Mouse (Mus musculus) layer of hippocampus, postnatal 36 days (tissue): ENCODE results near the gene Zg16. TPM values are rescaled to one million over a fixed set of nuclear protein-coding genes. Genes with fewer than 3 reads are reported as not detected.

Experiments used
- DNase-seq, 2 experiments: peaks; one replicate each; pipeline ENCODE4 v3.0.0; 2022
- total RNA-seq, 2 experiments: library from RNA; stranded (reverse); gene quantifications; 2 replicates each; pipeline ENCODE4 v1.2.3; 2021

The Zg16 gene
- total RNA-seq, 2 experiments from 2014 or later: not detected

DNA sequence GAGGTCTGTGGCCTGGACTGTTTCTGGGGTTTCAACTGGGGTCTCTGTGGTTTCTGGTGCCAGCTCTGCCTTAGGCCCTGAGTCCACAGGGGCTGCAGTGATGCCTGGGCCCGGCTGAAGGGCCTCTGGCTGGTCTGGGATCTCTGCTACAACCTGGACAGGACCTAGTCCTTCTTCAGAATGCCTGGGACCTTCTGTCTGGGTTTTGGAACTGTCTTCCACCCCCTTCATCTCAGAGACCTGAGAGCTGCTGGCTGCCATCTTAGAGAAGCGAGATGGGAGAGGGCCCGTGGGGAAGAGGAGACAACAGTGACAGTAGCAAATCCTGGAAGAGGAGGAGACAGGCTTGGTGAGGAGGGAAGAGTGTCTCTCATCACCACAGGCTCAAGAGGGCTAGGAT is 67.1 kb downstream of the Zg16 start:
- no peak for DNase-seq

- DNase-seq: no peak
Observed at GRCm38 (mm10) chr7:127019306-127019960, 67.7 kb downstream of the Zg16 start.

DNA sequence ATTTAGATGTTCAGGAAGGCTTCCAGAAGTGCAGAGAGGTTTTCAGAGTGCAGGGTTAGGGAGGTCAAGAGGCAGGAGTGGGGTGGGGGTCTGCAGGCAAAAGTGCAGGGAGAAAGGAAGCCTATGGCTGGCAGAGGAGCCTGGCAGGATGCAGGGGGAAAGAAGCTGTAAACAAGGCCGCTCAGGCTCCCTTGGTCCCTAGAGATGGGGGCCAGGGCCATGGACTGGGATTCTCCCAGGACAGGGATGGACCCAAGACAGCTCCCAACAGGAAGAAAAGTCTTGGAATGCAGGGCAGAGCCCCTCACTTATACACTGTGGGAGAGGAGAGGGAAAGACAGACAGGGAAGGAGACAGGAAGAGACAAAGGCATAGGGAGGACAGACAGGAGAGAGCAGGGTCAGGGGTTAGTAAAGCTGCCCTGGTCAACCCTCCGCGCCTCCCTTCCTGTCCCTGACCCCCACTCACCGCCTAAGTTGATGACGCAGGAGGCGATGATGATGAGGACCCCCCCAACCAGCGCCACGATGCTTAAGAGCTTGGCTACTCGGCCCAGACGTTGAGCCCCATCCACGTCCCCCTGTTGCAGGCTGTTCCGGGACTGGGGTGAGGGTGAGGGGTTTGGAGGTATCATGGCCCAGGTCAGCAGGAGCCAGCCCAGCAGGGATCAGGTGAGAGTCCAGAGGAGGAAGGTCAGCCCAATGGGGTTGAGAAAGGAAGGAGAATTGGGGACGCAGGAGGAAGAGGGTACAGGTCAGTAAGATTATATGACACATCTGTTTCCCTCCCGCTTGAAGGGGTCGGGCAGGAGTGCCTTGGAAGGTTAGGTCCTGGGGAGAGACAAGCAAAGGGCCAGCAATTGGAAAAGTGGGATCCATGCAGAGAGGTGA is 68.5 kb downstream of the Zg16 start:
- no peak for DNase-seq

DNA sequence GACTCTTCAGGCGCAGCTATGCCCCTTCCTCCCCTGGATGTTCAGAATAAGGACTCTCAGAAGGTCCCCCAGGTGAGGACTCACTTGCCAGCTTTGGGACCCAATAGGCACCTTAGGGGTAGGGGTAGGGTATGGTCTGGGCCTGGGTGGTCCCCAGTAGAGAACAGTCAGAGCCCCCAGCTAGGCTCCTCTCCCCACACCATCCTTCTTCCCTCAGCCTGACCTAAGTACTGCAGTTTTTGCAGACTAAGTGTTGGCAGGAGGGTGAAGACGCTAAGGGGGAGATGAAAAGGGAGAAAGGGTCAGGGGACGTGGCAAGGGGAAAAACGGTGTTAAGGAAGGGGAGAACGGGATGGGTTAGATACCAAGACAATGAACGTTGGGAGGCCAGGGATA is 69.2 kb downstream of the Zg16 start:
- DNase-seq: no peak

GRCm38 (mm10) chr7:127016971-127017949 is 69.9 kb downstream of the Zg16 start, which contains the start of gene Pagr1a:
Gene Pagr1a (minus strand): TSS chr7:127017352.
- DNase-seq: peak; percentile 95 to 96

DNA sequence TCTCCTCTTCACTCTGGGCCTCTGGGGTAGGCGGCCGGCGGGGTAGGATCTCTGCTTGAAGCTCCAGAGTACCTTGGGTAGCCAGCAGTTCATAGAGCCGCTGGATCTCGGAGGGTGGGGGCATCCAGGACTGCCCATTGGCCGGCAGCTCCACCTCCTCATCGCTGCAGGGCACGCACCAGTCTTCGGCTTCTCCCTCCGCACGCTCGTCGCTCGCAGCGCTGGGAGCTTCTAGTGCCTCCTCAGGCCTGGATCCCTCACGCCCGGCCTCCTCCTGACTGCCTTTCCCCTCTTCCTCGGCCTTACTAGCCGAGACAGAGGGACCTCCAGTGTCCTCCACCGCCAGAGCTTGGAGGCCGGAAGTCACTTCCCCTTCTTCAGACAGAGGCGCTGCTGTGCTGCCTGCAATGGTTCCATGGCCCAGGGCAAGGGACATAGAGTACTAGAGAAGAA is 70.6 kb downstream of the Zg16 start:
- DNase-seq: no peak

GRCm38 (mm10) chr7:127016481-127016485 is 70.8 kb downstream of the Zg16 start, which contains the start of gene Pagr1b:
Gene Pagr1b (minus strand): TSS chr7:127016484.
- no peak for DNase-seq

DNA sequence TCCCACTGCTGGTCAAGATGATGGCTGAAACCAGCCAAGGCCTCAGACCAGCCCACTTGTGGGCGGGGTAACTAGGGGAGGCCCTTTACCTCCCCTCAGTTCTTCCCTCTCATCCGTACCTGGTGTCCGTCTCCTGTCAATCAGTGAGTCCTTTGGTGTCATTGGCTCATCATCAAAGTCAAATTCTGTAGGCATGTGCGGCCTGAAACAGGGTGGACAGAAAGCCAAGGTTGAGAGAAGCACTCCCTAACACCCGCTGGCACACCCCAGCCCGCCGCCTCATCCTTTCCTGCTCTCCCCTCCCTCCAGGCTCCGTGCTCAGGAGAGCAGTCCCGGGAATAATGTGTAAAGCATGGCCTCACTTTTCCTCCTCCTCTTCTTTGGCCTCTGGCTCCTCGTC is 71.0 kb downstream of the Zg16 start:
- DNase-seq: no peak

- no peak for DNase-seq
Observed at GRCm38 (mm10) chr7:127014993-127015392, 72.1 kb downstream of the Zg16 start.

DNA sequence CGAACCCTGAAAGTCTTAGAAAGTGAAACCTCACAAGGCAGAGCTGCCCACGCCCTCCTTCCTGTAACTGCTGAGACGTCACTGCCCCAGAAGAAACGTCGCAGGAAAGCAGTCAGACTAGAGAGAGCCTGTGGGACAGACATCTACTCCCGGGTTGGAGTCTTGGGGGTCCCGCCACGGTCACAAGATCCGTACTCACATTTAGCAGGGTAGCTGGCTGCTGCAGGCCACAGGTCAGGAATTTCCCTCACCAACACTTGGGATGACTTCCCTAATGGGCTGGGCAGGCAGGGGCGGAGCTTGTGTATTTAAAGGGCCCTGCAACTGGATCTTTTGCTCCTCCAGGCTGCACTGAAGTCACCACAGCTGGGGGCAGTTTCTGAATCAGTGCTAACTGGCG is 72.8 kb downstream of the Zg16 start, which contains the start of gene Mvp:
TSS of gene Mvp (minus strand) at position 302 of the 400 bp plus-strand sequence.
- DNase-seq: no peak

- DNase-seq: no peak
Observed at GRCm38 (mm10) chr7:127013385-127013784, 73.7 kb downstream of the Zg16 start.

- DNase-seq: no peak
Observed at GRCm38 (mm10) chr7:127012845-127013244, 74.3 kb downstream of the Zg16 start.

- no peak for DNase-seq
Observed at GRCm38 (mm10) chr7:127012374-127012773, 74.8 kb downstream of the Zg16 start.

DNA sequence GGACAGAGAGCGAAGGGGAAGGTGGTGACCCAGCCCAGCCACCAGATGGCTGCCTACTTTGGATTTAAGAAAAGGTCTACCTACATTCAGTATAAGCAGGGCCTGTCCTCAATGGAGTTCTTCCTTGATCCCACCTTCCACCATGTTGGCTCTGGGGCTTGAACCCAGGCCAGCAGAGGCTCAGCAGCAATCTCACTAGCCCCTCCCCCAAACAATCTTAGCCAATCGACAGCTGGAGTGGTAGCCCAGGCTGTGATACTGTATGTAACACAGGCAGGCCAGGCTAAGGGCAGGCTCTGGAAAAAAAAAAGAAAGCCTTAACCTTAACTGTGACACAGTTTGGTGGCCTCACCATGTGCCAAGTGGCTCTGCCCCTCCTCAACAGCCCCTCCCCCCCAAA is 75.4 kb downstream of the Zg16 start:
- DNase-seq: no peak

DNA sequence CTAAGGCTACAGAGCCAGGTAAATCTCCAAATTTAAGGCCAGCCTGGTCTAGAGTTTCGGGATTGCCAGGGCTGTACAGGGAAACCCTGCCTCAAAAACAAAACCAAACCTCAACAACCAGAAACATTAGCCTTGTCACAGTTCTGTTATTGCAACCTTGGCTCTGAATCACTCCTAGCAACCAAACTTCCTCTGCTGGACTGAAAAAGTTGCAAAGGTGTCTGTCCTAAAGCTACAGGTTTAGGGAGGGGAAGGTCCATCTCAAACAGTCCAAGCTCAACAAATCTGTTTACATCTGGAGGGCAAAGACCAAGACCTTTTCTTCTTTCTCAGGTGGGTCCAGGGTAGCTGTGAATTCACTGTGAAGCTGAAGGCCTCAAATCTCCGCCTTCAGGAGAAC is 76.1 kb downstream of the Zg16 start:
- no peak for DNase-seq

DNA sequence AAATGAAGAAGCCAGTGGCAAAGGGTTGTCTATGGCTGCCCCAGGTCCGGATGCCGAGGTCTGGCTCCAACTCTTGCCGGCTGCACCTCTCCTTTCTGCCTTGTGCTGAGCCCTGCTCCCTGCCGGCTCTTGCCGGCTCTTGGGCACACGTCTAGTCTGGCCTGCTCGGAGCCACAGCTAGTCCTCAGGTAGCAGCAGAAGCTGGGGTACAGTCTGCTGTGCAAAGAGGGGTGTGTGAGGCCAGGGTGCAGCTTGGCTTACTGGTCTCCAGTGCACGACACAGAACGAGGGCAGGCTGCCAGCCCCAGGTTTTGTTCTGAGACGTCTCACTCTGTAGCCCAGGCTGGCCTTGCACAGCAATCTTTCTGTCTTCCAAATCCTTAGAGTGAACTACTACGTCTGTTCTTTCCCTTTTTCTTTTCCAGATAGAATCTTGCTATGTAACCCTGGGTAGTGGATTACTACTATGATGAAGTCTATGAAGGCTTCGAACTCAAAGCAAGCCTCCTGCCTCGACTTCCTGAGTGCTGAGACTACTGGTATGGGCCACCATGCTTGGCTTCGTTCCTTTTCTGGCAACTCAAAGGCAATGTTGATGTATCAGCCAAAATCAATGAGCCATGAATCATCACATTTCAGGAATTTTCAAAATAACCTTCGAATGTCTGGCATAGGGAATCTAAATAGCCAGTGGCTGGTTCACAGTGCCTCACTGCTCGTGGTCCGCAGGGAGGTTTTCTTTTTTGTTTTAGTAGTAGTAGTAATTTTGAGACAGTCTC is 77.6 kb downstream of the Zg16 start:
- DNase-seq: no peak

- DNase-seq: peak; percentile 87
Observed at GRCm38 (mm10) chr7:127008239-127009019, 78.7 kb downstream of the Zg16 start.

DNA sequence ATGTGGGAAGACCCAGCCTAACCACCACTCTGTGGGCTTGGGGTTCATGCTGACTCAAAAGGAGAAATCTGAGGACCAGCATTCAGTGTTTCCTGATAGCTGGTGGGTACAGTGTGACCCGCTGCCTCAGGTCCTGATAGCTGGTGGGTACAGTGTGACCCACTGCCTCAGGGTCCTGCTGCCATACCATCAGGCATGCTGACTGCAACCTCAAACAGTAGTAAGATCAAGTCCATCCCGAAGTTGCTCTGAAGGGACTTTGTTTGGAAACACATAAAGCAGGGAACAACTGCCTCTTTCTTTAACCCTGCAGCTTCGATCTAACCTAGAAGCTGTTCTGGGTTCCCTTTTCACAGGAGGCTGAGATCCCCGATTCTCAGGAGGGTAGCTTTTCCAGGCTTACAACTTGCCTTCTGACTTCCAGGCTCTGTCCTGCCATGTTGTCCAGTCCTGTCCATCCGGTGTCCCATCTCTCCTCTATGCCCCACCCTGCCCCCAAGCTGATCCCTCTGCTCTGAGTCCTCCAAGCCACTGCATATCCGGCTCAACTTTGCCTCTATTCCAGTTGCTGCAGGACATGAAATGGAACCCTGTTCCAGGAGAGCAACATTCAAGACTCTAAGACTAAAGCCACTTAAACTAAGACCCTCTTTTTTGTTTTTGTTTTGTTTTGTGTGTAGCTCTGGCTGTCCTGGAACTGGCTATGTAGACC is 79.7 kb downstream of the Zg16 start:
- DNase-seq: no peak

DNA sequence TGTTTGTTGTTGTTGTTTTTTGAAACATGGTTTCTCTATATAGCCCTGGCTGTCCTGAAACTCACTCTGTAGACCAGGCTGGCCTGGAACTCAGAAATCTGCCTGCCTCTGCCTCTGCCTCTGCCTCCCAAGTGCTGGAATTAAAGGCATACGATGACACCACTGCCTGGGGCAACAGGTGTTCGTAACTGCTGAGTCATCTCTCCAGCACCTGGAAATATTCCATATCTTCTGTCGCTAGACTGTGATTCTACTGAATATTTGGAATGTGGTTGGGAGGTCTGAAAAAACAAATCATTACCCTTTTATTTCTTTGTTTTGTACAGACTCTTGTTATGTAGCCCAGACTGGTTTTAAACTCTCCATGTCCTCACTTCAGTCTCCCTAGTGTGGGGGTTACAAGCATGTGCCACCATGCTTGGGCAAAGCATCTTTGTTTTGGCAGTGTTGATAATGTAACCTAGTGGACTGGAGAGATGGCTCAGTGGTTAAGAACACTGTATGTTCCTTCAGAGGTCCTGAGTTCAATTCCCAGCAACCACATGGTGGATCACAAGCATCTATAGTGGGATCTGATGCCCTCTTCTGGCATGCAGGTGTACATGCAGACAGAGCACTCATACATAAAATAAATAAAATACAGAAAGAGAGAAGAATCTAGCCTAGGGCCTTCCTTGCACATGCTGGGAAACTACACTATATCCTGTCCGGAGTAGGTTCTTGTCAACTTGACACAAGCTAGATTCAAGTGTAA is 82.8 kb downstream of the Zg16 start:
- no peak for DNase-seq

GRCm38 (mm10) chr7:127003620-127004019 is 83.5 kb downstream of the Zg16 start:
- DNase-seq: no peak
